Mouse (Mus musculus) adrenal gland, adult 8-10 months (tissue): ENCODE measurements around the gene Casq2. TPM values are rescaled to one million over a fixed set of nuclear protein-coding genes. Genes with fewer than 3 reads are reported as not detected.

Experiments
- DNase-seq: peaks from one replicate; pipeline ENCODE4 v3.0.0; 2022
- total RNA-seq, 4 experiments: library from RNA; stranded (reverse); gene quantifications; 2 replicates each; pipeline ENCODE4 v1.2.4; 2022

The Casq2 gene
- total RNA-seq, 4 experiments from 2014 or later, result 0.54 to 1.3 (median 1.2) TPM

- DNase-seq, result no peak
Observed at GRCm38 (mm10) chr3:102165536-102166286, 79.5 kb downstream of the Casq2 start.

GRCm38 (mm10) chr3:102166287-102166620 lies 80.0 kb downstream of the Casq2 start:
- no peak for DNase-seq

GRCm38 (mm10) chr3:102166794-102167193 lies 80.6 kb downstream of the Casq2 start:
- DNase-seq, result no peak

- DNase-seq, result no peak
Observed at GRCm38 (mm10) chr3:102167555-102168210, 81.5 kb downstream of the Casq2 start.

- peak; percentile 92 for DNase-seq
Observed at GRCm38 (mm10) chr3:102169197-102169905, 83.1 kb downstream of the Casq2 start.

- no peak for DNase-seq
Observed at GRCm38 (mm10) chr3:102174118-102174865, 88.1 kb downstream of the Casq2 start.

GRCm38 (mm10) chr3:102175701-102176100 lies 89.5 kb downstream of the Casq2 start:
- no peak for DNase-seq

GRCm38 (mm10) chr3:102176116-102176515 lies 89.9 kb downstream of the Casq2 start:
- DNase-seq, result no peak

- no peak for DNase-seq
Observed at GRCm38 (mm10) chr3:102177837-102178615, 91.8 kb downstream of the Casq2 start.

GRCm38 (mm10) chr3:102179869-102180268 lies 93.7 kb downstream of the Casq2 start:
- no peak for DNase-seq

- peak; percentile 76 for DNase-seq
Observed at GRCm38 (mm10) chr3:102180746-102181145, 94.5 kb downstream of the Casq2 start.

- peak; percentile 85 for DNase-seq
Observed at GRCm38 (mm10) chr3:102181191-102181590, 95.0 kb downstream of the Casq2 start.

GRCm38 (mm10) chr3:102182601-102183000 lies 96.4 kb downstream of the Casq2 start:
- DNase-seq, result no peak

GRCm38 (mm10) chr3:102184721-102185120 lies 98.5 kb downstream of the Casq2 start:
- no peak for DNase-seq

GRCm38 (mm10) chr3:102187401-102187800 lies 101.2 kb downstream of the Casq2 start:
- DNase-seq, result no peak

GRCm38 (mm10) chr3:102188972-102189371 lies 102.8 kb downstream of the Casq2 start:
- no peak for DNase-seq

GRCm38 (mm10) chr3:102190015-102190414 lies 103.8 kb downstream of the Casq2 start:
- no peak for DNase-seq

GRCm38 (mm10) chr3:102190642-102191041 lies 104.4 kb downstream of the Casq2 start:
- no peak for DNase-seq

GRCm38 (mm10) chr3:102191575-102191974 lies 105.4 kb downstream of the Casq2 start:
- no peak for DNase-seq

GRCm38 (mm10) chr3:102192621-102193020 lies 106.4 kb downstream of the Casq2 start:
- DNase-seq, result no peak

GRCm38 (mm10) chr3:102193488-102194290 lies 107.5 kb downstream of the Casq2 start:
- DNase-seq, result no peak
